Mouse (Mus musculus) megakaryocyte progenitor cell, adult 5-6 weeks (primary cell): Measurements from ENCODE around the gene Myo16. TPM values are rescaled to one million over a fixed set of nuclear protein-coding genes. Genes with fewer than 3 reads are reported as not detected.

ENCODE experiments used
- ATAC-seq: replicated peaks from 2 replicates; pipeline ENCODE4 v1.8.0; 2016; ENCODE audit warnings: mild to moderate bottlenecking, moderate TSS enrichment, inconsistent platforms; ENCODE audit not compliant: poor library complexity
- total RNA-seq, 2 experiments: library from RNA; stranded (forward) in 1 of 2; stranded (reverse) in 1 of 2; fragments of 157-497, 149-512 nt in 1 of 2; fragments of 200-1000 nt in 1 of 2; gene quantifications; 2 replicates each; pipeline versions ENCODE4 v1.2.3 to v1.2.4; 2015 to 2017

The Myo16 gene
- total RNA-seq, 2 experiments from 2014 or later, result not detected

GRCm38 (mm10) chr8:10597595-10597994 is 443.9 kb downstream of the Myo16 start:
- no peak for ATAC-seq

- ATAC-seq, result peak; percentile 71
Observed at GRCm38 (mm10) chr8:10598889-10599288, 445.2 kb downstream of the Myo16 start.

GRCm38 (mm10) chr8:10606028-10606815 is 452.5 kb downstream of the Myo16 start:
- peak; percentile 91 for ATAC-seq

- ATAC-seq, result peak; percentile 32
Observed at GRCm38 (mm10) chr8:10606816-10607209, 453.1 kb downstream of the Myo16 start.

- ATAC-seq, result peak; percentile 44
Observed at GRCm38 (mm10) chr8:10611636-10612035, 457.9 kb downstream of the Myo16 start.

GRCm38 (mm10) chr8:10613371-10613770 is 459.7 kb downstream of the Myo16 start:
- no peak for ATAC-seq

- ATAC-seq, result no peak
Observed at GRCm38 (mm10) chr8:10619689-10620088, 466.0 kb downstream of the Myo16 start.

GRCm38 (mm10) chr8:10625262-10625661 is 471.6 kb downstream of the Myo16 start:
- ATAC-seq, result no peak

GRCm38 (mm10) chr8:10628725-10629124 is 475.0 kb downstream of the Myo16 start:
- no peak for ATAC-seq

GRCm38 (mm10) chr8:10629862-10630261 is 476.2 kb downstream of the Myo16 start:
- no peak for ATAC-seq

- ATAC-seq, result no peak
Observed at GRCm38 (mm10) chr8:10631006-10631405, 477.3 kb downstream of the Myo16 start.

- ATAC-seq, result 0 out of 2 replicates have a peak, but pooled peaks have one; percentile 15
Observed at GRCm38 (mm10) chr8:10632603-10633002, 478.9 kb downstream of the Myo16 start.

GRCm38 (mm10) chr8:10633360-10634140 is 479.8 kb downstream of the Myo16 start:
- ATAC-seq, result peak; percentile 64

GRCm38 (mm10) chr8:10634421-10634820 is 480.7 kb downstream of the Myo16 start:
- ATAC-seq, result peak; percentile 49

- no peak for ATAC-seq
Observed at GRCm38 (mm10) chr8:10638871-10639270, 485.2 kb downstream of the Myo16 start.

- 0 out of 2 replicates have a peak, but pooled peaks have one; percentile 9 for ATAC-seq
Observed at GRCm38 (mm10) chr8:10640176-10640810, 486.6 kb downstream of the Myo16 start.

GRCm38 (mm10) chr8:10640859-10641258 is 487.1 kb downstream of the Myo16 start:
- peak; percentile 81 for ATAC-seq

GRCm38 (mm10) chr8:10641343-10641742 is 487.6 kb downstream of the Myo16 start:
- ATAC-seq, result peak; percentile 2; the same call in 1 of the 2 replicates

- no peak; the same call in 1 of the 2 replicates for ATAC-seq
Observed at GRCm38 (mm10) chr8:10643244-10643643, 489.5 kb downstream of the Myo16 start.

GRCm38 (mm10) chr8:10644481-10644880 is 490.8 kb downstream of the Myo16 start:
- no peak for ATAC-seq

- peak; percentile 39; the same call in 1 of the 2 replicates for ATAC-seq
Observed at GRCm38 (mm10) chr8:10645740-10646139, 492.0 kb downstream of the Myo16 start.
